Mouse (Mus musculus): ENCODE results near the gene Riok1.

DNA sequence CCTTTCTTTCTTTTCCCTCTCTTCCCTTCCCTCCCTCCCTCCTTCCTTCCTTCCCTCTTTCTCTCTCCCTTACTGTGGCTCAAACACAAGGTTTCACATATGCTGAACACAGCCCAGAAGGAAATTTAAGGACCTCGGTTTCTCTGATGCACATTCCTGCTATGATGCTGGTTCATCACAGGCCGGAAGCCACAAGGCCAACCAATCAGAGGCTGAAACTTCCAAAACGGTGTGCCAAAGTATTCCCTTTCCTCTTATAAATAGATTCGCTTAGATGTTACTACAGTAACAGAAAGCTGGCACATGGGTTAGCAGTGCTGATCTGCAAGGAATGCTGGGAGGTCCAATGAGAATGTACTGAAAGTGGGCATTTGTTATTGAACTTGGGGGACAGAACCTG, 66.6 kb downstream of the Riok1 start:
- TF ChIP-seq POLR2A (IDR thresholded peaks at IDR 0.05; ENCODE audit: low read depth, low read length) = no peak
- no peak for TF ChIP-seq CTCF (IDR thresholded peaks at IDR 0.05; ENCODE audit: borderline replicate concordance, insufficient read depth, low read length)

Measured in embryonic fibroblast, embryonic 13.5 days (primary cell).